Mouse (Mus musculus) forebrain, embryonic 11.5 days (tissue): ENCODE data around the gene Kcnj10. TPM values are rescaled to one million over a fixed set of nuclear protein-coding genes. Genes with fewer than 3 reads are reported as not detected.

Experiments used
- ATAC-seq: fragments of 200-750 bp; cut with Nextera tagmentation; replicated peaks from 2 replicates; pipeline ENCODE4 v1.8.0; 2017; ENCODE audit warnings: moderate TSS enrichment; ENCODE audit not compliant: low FRiP score
- DNase-seq: peaks from one replicate; pipeline ENCODE4 v3.0.0-alpha.2; 2017; ENCODE audit warnings: low spot score
- H3K27ac ChIP-seq: fragments of 300-500 bp; sonication (generic); 2 replicates; pipeline ENCODE4 v1.5.1; 2014; ENCODE audit warnings: low read depth, low read length
- H3K27me3 ChIP-seq: fragments of 300-500 bp; sonication (generic); 2 replicates; pipeline ENCODE4 v1.6.1; 2014; ENCODE audit warnings: mild to moderate bottlenecking, low read length, mixed read lengths; ENCODE audit not compliant: control insufficient read depth, insufficient read depth
- H3K36me3 ChIP-seq: fragments of 300-500 bp; sonication (generic); 2 replicates; pipeline ENCODE4 v1.6.1; 2014; ENCODE audit warnings: mild to moderate bottlenecking, low read length, moderate library complexity, mixed read lengths; ENCODE audit not compliant: control insufficient read depth, insufficient read depth
- H3K4me1 ChIP-seq: fragments of 300-500 bp; sonication (generic); replicated peaks from 2 replicates; pipeline ENCODE4 v1.6.1; 2014; ENCODE audit warnings: low read length, mixed read lengths; ENCODE audit not compliant: control insufficient read depth, insufficient read depth
- H3K4me2 ChIP-seq: fragments of 300-500 bp; sonication (generic); 2 replicates; pipeline ENCODE4 v1.6.1; 2014; ENCODE audit warnings: low read depth, mild to moderate bottlenecking, low read length, moderate library complexity, mixed read lengths; ENCODE audit not compliant: severe bottlenecking
- H3K4me3 ChIP-seq: fragments of 300-500 bp; sonication (generic); 2 replicates; pipeline ENCODE4 v1.5.1; 2014; ENCODE audit warnings: low read depth, low read length
- H3K9ac ChIP-seq: fragments of 300-500 bp; sonication (generic); 2 replicates; pipeline ENCODE4 v1.6.1; 2014; ENCODE audit warnings: low read length
- H3K9me3 ChIP-seq: fragments of 300-500 bp; sonication (generic); 2 replicates; pipeline ENCODE4 v1.6.1; 2016; ENCODE audit warnings: low read length, mixed read lengths; ENCODE audit not compliant: control insufficient read depth
- WGBS: fragments of 180-500 bp; shearing (Covaris S2); extraction: QIAGEN DNeasy Blood & Tissue Kit; methylation state at CpG from one replicate; pipeline ENCODE4 v1.1.7; 2014; 5-methylcytosine and 5-hydroxymethylcytosine counted together
- polyA plus RNA-seq: library from polyadenylated mRNA; unstranded; fragments of >200 nt; fragmentation: Nextera tagmentation; extraction: Ambion mirVana; gene quantifications from 2 replicates; pipeline ENCODE4 v1.2.1, GENCODE M21; 2014

The Kcnj10 gene
- polyA plus RNA-seq, 1 experiment from 2014 or later: 0.69 TPM

DNA sequence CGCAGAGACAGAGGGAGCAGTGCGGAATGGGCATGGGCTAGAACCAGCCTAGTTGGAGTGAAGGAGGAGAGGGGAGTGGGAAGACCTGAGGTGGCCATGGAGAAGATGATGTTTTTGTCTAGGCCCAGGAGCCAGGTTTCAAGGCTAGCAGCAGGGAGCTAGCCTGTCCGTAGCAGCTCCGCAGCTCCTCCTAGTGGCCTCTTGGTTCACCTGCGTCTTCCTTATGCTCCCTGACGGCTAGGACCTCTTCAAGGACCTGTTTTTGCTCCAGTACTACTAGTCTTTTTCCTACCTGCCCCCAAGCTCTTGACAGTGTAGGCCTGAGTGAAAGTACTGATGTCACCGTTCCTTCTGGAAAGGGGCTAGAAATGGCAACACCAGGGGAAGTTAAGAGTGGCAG, 16.3 kb upstream of the Kcnj10 start:
- Histone ChIP-seq H3K36me3 (no peaks in the 10 kb centered on the region), H3K9ac (no peak overlapping the region; the same call in 1 of the 2 replicates), H3K27ac (no peak overlapping the region), H3K27me3 (peaks cover 16% of the 10 kb centered on the region), H3K9me3 (no peaks in the 10 kb centered on the region), H3K4me3 (no peak overlapping the region), H3K4me2 (no peak overlapping the region), H3K4me1 (peaks cover 11% of the 10 kb centered on the region)
- 7% methylated on average over 7 of the region's 7 CpGs for WGBS
- ATAC-seq (peak; percentile 42), DNase-seq (peak; percentile 87)

DNA sequence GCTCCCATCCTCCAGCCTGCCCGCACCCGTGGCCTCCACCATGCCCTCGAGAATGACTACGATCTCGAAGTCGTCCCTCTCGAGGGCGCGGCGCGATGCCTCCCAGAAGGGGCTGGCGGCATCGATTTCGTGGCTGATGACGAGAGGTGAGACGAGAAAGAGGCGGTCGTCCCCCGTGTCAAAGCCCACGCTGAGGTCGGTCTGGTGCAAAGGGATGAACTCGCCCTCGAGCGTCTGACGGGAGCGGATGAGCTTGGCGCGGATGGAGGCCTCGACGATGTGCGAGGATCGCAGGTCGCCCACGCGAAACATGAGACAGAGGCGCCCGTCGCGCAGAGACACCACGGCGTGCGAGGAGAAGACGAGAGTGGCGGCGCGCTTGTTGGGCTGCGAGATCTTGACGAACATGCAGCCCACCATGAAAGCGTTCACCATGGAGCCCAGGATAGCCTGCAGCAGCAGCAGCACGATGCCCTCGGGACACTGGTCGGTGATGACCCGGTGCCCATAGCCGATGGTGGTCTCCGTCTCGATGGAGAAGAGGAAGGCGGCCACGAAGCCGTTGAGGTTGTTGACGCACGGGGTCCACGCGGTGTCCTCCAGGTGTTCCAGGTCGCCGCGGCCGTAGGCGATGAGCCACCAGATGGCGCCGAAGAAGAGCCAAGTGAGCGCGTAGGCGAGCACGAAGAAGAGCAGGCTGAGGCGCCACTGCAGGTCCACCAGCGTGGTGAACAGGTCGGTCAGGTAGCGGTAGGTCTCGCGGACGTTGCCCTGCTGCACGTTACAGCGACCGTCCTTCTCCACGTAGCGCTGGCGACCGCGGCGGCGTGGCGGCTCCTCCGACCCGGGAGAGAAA, 15.1 kb upstream of the Kcnj10 start:
- ATAC-seq (peak; percentile 62), DNase-seq (peak; percentile 88)
- Histone ChIP-seq H3K27me3 (peaks cover 16% of the 10 kb centered on the region), H3K4me1 (peaks cover 9% of the 10 kb centered on the region), H3K9ac (peak overlapping the region; percentile 55), H3K9me3 (no peaks in the 10 kb centered on the region), H3K4me3 (peak overlapping the region; percentile 40), H3K36me3 (no peaks in the 10 kb centered on the region), H3K27ac (no peak overlapping the region), H3K4me2 (peak overlapping the region; percentile 86)
- 22% methylated on average over 94 of the region's 94 CpGs for WGBS

DNA sequence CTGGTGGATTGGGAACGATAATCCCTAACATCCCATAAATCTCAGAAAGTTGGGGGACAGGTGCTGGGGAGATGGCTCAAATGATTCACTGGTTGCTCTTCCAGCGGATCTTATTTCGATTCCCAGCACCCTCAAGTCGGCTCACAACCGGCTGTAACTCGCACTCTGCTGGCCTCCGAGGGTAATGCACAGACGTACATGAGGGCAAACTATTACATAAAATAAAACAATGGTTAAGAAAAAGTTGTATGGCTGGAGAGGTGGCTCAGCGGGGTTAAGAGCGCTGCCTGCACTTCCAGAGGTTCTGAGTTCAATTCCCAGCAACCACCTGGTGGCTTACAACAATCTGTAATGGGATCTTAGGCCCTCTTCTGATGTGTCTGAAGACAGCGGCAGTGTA, 14.3 kb upstream of the Kcnj10 start:
- ATAC-seq: no peak
- Histone ChIP-seq H3K9me3 (no peaks in the 10 kb centered on the region), H3K4me1 (peaks cover 9% of the 10 kb centered on the region), H3K4me2 (peak overlapping the region; percentile 86), H3K36me3 (no peaks in the 10 kb centered on the region), H3K9ac (peak overlapping the region; percentile 55; the same call in 1 of the 2 replicates), H3K27ac (no peak overlapping the region), H3K4me3 (peak overlapping the region; percentile 40; the same call in 1 of the 2 replicates), H3K27me3 (peaks cover 16% of the 10 kb centered on the region)
- DNase-seq: no peak
- 58% methylated on average over 11 of the region's 11 CpGs for WGBS

DNA sequence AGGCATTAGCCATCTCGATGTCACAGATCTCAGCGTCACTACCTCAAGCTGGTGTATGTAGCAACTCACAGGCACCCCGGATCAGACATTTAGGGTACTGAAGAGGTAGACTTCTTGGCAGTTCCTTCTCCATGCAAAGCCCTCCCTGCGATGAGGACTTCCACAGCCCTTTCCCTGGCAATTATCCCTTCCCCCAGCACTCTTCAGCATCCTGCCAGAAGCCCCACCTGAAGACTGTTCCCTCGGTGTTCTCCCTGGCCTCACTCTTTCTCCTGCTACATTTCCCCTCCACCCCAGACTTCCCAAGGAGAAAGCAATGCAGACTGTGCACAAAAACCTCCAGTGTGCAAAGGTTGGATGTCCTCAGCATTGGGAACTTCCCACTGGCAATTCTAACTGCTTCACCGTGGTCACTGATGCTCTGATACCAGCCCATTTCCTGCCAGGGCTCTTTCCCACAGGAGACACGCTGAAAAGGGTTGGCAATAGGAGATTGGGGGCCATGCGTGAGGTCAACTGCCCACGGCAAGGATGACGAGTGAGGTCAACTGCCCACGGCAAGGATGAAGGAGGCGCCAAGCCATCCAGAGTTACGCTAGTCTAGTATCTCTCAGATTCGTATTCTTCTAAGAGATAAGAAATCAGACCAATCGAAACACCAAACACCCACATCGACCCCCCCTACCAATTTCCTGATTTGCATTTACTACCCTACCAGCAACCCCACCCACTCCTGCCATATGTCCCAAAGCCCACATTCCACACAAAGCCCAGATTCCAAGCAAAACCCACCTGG, 13.6 kb upstream of the Kcnj10 start:
- no peak overlapping the region for H3K27ac ChIP-seq
- H3K4me2 ChIP-seq: no peak overlapping the region
- WGBS: 88% methylated on average over 16 of the region's 16 CpGs
- H3K36me3 ChIP-seq: no peaks in the 10 kb centered on the region
- no peak overlapping the region for H3K4me3 ChIP-seq
- no peaks in the 10 kb centered on the region for H3K9me3 ChIP-seq
- peaks cover 16% of the 10 kb centered on the region for H3K27me3 ChIP-seq
- DNase-seq (no peak), ATAC-seq (no peak)
- peaks cover 9% of the 10 kb centered on the region for H3K4me1 ChIP-seq
- no peak overlapping the region for H3K9ac ChIP-seq

DNA sequence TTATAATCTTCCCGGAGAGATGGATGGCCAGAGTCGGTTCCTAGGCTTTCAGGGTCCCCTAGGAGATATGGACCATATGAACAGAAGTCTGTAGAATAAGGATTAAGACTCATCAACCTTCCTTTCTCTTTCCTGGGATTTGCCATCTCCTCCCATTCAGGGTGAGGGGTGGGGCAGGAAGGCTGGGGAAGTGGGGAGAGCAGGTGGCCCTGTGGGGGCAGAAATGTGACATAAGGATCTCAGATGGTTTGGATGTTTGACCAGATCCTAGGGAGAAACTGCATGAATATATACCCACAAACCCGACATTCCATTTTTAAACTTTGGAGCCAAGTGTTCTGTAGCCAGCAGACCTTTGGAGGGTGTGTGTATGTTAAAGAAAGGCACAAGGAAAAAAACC, 13.0 kb upstream of the Kcnj10 start:
- peaks cover 16% of the 10 kb centered on the region for H3K27me3 ChIP-seq
- no peak overlapping the region for H3K9ac ChIP-seq
- H3K9me3 ChIP-seq: no peaks in the 10 kb centered on the region
- ATAC-seq (no peak), DNase-seq (no peak)
- H3K27ac ChIP-seq: no peak overlapping the region
- WGBS: 93% methylated on average over 3 of the region's 3 CpGs
- H3K4me3 ChIP-seq: no peak overlapping the region
- peaks cover 9% of the 10 kb centered on the region for H3K4me1 ChIP-seq
- H3K36me3 ChIP-seq: no peaks in the 10 kb centered on the region
- no peak overlapping the region for H3K4me2 ChIP-seq

DNA sequence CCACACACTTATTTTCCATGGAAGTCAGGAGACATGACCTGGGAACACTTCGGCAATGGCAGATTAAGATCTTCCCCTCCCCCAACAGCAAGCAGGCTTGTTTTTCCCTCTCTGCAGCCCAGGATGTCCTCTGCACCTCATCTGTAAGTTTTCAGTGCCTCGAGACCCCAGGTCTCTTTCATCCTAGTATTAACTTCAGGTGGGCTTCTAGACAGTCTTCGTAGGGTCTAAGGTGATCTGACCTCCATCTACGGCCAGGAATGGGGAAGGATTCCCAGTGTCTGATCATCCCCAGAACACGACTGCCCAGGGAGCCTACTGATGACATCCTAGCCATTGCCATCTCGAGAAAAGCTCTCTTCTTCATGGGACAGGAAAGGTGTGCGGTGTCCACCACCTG, 12.5 kb upstream of the Kcnj10 start:
- DNase-seq (no peak), ATAC-seq (no peak)
- peaks cover 16% of the 10 kb centered on the region for H3K27me3 ChIP-seq
- H3K4me2 ChIP-seq: peak overlapping the region; percentile 26; the same call in 1 of the 2 replicates
- WGBS: 80% methylated on average over 7 of the region's 7 CpGs
- H3K4me3 ChIP-seq: no peak overlapping the region
- H3K36me3 ChIP-seq: no peaks in the 10 kb centered on the region
- H3K9ac ChIP-seq: peak overlapping the region; percentile 31; the same call in 1 of the 2 replicates
- no peak overlapping the region for H3K27ac ChIP-seq
- H3K4me1 ChIP-seq: peaks cover 9% of the 10 kb centered on the region
- H3K9me3 ChIP-seq: no peaks in the 10 kb centered on the region

DNA sequence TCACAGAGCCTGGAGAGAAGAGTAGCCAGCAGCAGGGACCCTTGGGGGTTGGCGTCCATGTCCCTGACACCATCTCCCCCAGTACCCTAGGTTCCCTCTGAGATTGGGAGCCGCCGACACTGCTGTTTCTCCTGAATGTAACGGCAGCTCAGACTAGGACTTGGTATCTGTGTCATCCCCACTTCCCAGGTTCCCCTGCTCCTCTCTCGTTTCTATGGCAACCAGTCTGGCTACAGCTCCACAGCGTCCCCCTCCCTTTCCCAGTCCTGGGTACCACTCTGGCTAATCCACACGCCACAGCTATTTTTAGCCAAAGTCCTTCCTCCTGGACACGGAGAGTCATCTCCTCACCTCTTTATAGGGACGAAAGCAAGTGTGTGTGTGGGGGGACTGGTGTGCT, 11.9 kb upstream of the Kcnj10 start, which contains the start of gene Kcnj9:
TSS of gene Kcnj9 (minus strand) at position 188 of the 400 bp plus-strand sequence.
- Histone ChIP-seq H3K27me3 (peaks cover 16% of the 10 kb centered on the region), H3K4me2 (peak within 1 kb of the TSS; percentile 26), H3K4me1 (peaks cover 9% of the 10 kb centered on the region), H3K36me3 (no peaks in the 10 kb centered on the region), H3K4me3 (peak within 1 kb of the TSS; percentile 9; the same call in 1 of the 2 replicates), H3K9ac (peak within 1 kb of the TSS; percentile 31), H3K9me3 (no peaks in the 10 kb centered on the region), H3K27ac (no peak within 1 kb of the TSS)
- DNase-seq: no peak
- 24% methylated on average over 9 of the region's 9 CpGs for WGBS
- ATAC-seq: peak; percentile 67

DNA sequence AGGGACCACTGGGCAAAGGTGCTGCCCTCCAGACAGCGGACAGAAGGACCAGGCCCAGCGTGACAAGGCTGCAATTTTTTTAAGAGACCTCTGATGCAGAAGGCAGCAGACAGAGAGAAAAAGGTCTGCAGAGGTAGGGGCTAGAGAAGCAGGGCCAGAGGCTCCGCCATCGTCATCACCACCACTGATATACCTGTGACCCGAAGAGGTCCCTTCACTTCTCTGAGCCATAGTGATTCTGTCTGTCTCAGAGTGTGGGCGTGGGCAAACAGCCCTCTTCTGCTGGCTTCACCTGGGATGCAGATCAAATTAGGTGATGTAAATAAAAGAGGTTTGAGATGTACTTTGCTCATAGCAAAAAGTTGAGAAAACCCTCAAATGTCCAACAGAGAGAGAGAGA, 11.4 kb upstream of the Kcnj10 start:
- Histone ChIP-seq H3K36me3 (no peaks in the 10 kb centered on the region), H3K4me1 (peaks cover 9% of the 10 kb centered on the region), H3K9ac (no peak overlapping the region), H3K27me3 (peaks cover 16% of the 10 kb centered on the region), H3K27ac (no peak overlapping the region), H3K4me2 (peak overlapping the region; percentile 12; the same call in 1 of the 2 replicates), H3K4me3 (no peak overlapping the region), H3K9me3 (no peaks in the 10 kb centered on the region)
- WGBS: 76% methylated on average over 6 of the region's 6 CpGs
- DNase-seq (no peak), ATAC-seq (no peak)
